Mouse (Mus musculus): Measurements from ENCODE around the gene Cfap206. TPM values are rescaled to one million over a fixed set of nuclear protein-coding genes. Genes with fewer than 3 reads are reported as not detected.

Cfap206 gene
- not detected in 2 replicates for polyA plus RNA-seq (2012; rRNA removed)

GRCm38 (mm10) chr4:34729851-34730341 lies at the start of gene Cfap206:
TSS of gene Cfap206 (minus strand) at chr4:34730206.

DNA sequence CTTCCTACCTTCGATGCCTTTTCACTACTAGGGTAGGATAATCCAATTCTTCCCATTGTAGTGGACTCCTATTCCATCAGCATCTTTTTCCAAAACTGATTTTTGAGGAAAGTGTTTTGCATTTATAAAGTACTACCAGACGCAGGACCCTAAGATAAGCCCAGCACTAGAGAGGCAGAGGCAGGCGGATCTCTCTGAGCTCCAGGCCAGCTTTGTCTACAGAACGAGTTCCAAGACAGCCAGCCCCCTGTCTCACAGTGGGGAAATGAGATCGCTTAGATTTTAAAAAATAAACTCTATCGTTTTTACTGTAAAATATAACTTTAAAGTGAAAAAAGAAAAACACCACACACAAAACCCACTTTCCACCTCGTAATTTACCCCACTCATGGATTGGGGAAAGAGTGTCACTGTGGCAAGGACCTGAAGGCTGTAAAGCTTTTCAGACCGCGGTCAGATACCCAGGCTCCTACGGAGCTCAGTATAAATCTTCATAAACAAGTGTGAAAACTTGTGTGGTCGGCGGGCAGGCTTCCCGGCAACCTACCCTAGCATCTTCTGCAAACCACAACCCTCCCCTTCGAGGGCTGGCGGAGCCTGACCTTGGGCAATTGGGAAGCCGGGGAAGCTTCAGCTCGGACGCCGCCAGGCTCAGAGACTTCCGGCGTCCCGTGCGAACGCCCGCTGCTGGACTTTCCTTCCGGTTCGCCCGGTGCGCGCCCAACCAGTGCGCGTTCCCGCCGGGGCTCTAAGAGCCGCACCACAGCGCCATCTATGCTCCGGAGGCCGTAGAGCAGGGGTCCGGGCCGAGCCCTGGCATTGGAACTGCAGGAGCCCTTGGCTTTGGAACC lies 47.9 kb upstream of the Cfap206 start, which contains the start of gene Smim8:
TSS of gene Smim8 (minus strand) at position 747 of the 851 bp plus-strand sequence.

DNA sequence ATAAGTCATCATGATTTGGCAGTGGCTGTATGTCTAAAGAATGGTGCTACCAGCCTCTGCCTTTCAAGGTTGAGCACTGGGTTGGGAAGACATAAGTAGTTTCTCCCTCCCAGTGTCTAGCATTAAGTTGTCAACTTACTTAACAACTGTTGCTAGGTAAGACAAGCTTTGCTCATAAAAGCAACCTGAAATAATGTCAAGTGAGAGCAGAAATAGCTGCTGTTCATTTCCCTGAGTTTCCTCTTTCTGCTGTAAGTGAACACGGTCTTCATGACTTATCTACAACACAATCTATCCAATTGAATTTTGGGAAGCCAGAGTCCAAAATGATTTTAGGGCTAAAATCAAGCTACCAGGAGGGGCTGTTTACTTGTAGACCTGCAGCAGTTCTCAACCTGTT lies 26.2 kb upstream of the Cfap206 start, which contains the start of gene Gm136:
TSS of gene Gm136 (minus strand) at position 101 of the 400 bp plus-strand sequence.

GRCm38 (mm10) chr4:34686874-34687567 lies 43.0 kb downstream of the Cfap206 start, which contains the start of gene Slc35a1:
TSS of gene Slc35a1 (minus strand) at chr4:34687438.

Other genes starting within 250 kb of the Cfap206 start
- 21.8 and 26.1 TPM in 2 replicates for gene Akirin2, start 179.3 kb downstream of the Cfap206 start, polyA plus RNA-seq (2012; rRNA removed)
- 17.9 and 18.8 TPM in 2 replicates for gene Orc3, start 115.3 kb downstream of the Cfap206 start, polyA plus RNA-seq (2012; rRNA removed)
- 12.3 and 12.9 TPM in 2 replicates for gene Rars2, start 115.2 kb downstream of the Cfap206 start, polyA plus RNA-seq (2012; rRNA removed)
- 9.7 and 10.0 TPM in 2 replicates for gene Slc35a1, start 42.8 kb downstream of the Cfap206 start, polyA plus RNA-seq (2012; rRNA removed)
- gene Gm136, start 26.1 kb upstream of the Cfap206 start, polyA plus RNA-seq (2012; rRNA removed), result not detected in 2 replicates
- gene Smim8, start 48.2 kb upstream of the Cfap206 start, polyA plus RNA-seq (2012; rRNA removed), result 9.9 and 10.0 TPM in 2 replicates
- gene Zfp292, start 152.8 kb upstream of the Cfap206 start, polyA plus RNA-seq (2012; rRNA removed), result 3.4 and 4.3 TPM in 2 replicates
- gene Cga, start 163.6 kb upstream of the Cfap206 start, polyA plus RNA-seq (2012; rRNA removed), result 0.43 and 0.67 TPM in 2 replicates